Mouse (Mus musculus) lung, postnatal 0 days (tissue): ENCODE data around the gene Creb3l2. TPM values are rescaled to one million over a fixed set of nuclear protein-coding genes. Genes with fewer than 3 reads are reported as not detected.

Experiments
- ATAC-seq: fragments of 200-750 bp; cut with Nextera tagmentation; 2 replicates; pipeline ENCODE4 v1.8.0; 2017; ENCODE audit warnings: moderate library complexity
- DNase-seq: peaks from one replicate; pipeline ENCODE4 v3.0.0-alpha.2; 2016; ENCODE audit warnings: low spot score
- H3K27ac ChIP-seq: fragments of 300-500 bp; sonication (generic); 2 replicates; pipeline ENCODE4 v1.5.1; 2014; ENCODE audit warnings: antibody characterized with exemption, mild to moderate bottlenecking, low read length, mixed read lengths
- H3K27me3 ChIP-seq: fragments of 300-500 bp; sonication (generic); replicated peaks from 2 replicates; pipeline ENCODE4 v1.6.1; 2014; ENCODE audit warnings: low read length, mixed read lengths; ENCODE audit not compliant: insufficient read depth
- H3K36me3 ChIP-seq: fragments of 300-500 bp; sonication (generic); 2 replicates; pipeline ENCODE4 v1.6.1; 2014; ENCODE audit warnings: low read length, mixed read lengths; ENCODE audit not compliant: insufficient read depth
- H3K4me1 ChIP-seq: fragments of 300-500 bp; sonication (generic); 2 replicates; pipeline ENCODE4 v1.6.1; 2014; ENCODE audit warnings: antibody characterized with exemption, low read depth, low read length, mixed read lengths; ENCODE audit not compliant: insufficient read depth
- H3K4me2 ChIP-seq: fragments of 300-500 bp; sonication (generic); replicated peaks from 2 replicates; pipeline ENCODE4 v1.6.1; 2014; ENCODE audit warnings: low read depth, mild to moderate bottlenecking, low read length, moderate library complexity, mixed read lengths
- H3K4me3 ChIP-seq: fragments of 300-500 bp; sonication (generic); 2 replicates; pipeline ENCODE4 v1.5.1; 2014; ENCODE audit warnings: low read depth, low read length
- H3K9ac ChIP-seq: fragments of 300-500 bp; sonication (generic); replicated peaks from 2 replicates; pipeline ENCODE4 v1.6.1; 2014; ENCODE audit warnings: low read depth, mild to moderate bottlenecking
- H3K9me3 ChIP-seq: fragments of 300-500 bp; sonication (generic); 2 replicates; pipeline ENCODE4 v1.6.1; 2016; ENCODE audit warnings: low read length, mixed read lengths
- CTCF ChIP-seq: IDR thresholded peaks from 2 replicates; pipeline ENCODE4 v1.5.1; 2016; ENCODE audit warnings: antibody characterized with exemption, mild to moderate bottlenecking
- EP300 ChIP-seq: IDR thresholded peaks from 2 replicates; pipeline ENCODE4 v1.6.1; 2016; ENCODE audit warnings: antibody characterized with exemption, mild to moderate bottlenecking, control low read depth
- WGBS: fragments of 180-500 bp; shearing (Covaris S2); extraction: QIAGEN DNeasy Blood & Tissue Kit; methylation state at CpG from one replicate; pipeline ENCODE4 v1.1.7; 2014; 5-methylcytosine and 5-hydroxymethylcytosine counted together
- polyA plus RNA-seq: library from polyadenylated mRNA; unstranded; fragments of >200 nt; fragmentation: Nextera tagmentation; extraction: Ambion mirVana; gene quantifications from 2 replicates; pipeline ENCODE4 v1.2.1, GENCODE M21; 2015

Creb3l2 gene
- 23.6 and 23.8 TPM in 2 replicates for polyA plus RNA-seq

DNA sequence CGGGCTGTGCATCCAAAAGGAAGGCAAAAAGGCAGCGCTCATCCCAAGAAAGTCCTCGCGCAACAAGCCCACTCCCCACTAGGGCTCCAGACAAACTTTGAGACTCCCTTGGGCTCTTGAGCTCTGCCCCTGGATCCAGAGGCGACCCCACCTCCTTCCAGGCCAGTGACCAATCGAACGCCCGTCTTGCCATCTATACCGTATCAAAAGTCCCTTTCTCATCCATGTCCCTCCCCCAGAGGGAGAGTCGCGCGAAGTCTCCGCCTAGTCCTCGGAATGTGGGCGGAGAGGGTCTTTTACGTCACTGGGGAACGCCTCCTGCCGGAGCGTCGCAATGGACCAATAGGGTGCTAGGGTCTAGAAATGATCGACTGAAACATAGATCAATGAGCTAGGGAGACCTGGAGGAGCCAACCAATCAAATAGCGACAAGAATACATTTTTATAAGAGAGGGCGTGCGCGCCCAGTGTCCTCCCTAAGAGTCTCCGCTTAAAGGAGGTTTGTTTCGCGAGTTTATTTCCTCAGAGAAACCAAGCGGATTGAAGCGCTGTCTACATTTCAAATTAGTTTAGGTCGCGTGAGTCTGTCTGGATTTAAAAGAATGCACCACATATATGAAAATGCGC, at the start of gene Creb3l2:
TSS of gene Creb3l2 (minus strand) at position 106 of the 627 bp plus-strand sequence.
- H3K9ac ChIP-seq, result peak within 1 kb of the TSS; percentile 90
- no peaks in the 10 kb centered on the region for H3K36me3 ChIP-seq
- H3K27me3 ChIP-seq, result no peaks in the 10 kb centered on the region
- peak within 1 kb of the TSS; percentile 94 for H3K27ac ChIP-seq
- H3K9me3 ChIP-seq, result no peaks in the 10 kb centered on the region
- peak within 1 kb of the TSS; percentile 85 for H3K4me3 ChIP-seq
- H3K4me2 ChIP-seq, result peak within 1 kb of the TSS; percentile 65
- peak; percentile 45; the same call in 1 of the 2 replicates for TF ChIP-seq EP300
- TF ChIP-seq CTCF, result peak; percentile 33
- under 1% methylated on average over 33 of the region's 33 CpGs for WGBS
- ATAC-seq, result peak; percentile 97
- peaks cover 9% of the 10 kb centered on the region for H3K4me1 ChIP-seq
- DNase-seq, result peak; percentile 99

DNA sequence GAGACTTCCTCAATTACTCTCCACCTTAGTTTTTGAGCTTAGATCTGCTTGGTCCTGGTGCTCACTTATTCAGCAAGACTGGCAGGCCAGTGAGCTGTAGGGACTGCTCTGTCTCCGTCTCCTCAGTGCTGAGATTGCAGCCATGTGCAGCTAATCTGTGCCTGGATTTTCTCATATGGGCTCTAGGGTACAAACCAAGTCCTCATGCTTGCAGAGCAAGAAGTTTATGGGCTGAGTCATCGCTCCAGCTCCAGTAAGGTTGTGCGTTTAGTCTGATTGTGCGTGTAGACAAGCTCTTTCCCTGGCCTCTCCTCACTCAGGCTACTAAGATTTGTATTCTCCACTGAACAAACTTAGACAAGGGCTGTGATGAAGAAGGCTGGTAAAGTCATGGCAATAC, 44.6 kb upstream of the Creb3l2 start:
- Histone ChIP-seq H3K27me3 (no peaks in the 10 kb centered on the region), H3K9ac (no peak overlapping the region), H3K4me3 (no peak overlapping the region), H3K4me2 (no peak overlapping the region), H3K4me1 (no peaks in the 10 kb centered on the region), H3K36me3 (no peaks in the 10 kb centered on the region), H3K9me3 (no peaks in the 10 kb centered on the region), H3K27ac (no peak overlapping the region)
- WGBS, result 54% methylated on average over 4 of the region's 4 CpGs
- TF ChIP-seq EP300, result no peak
- TF ChIP-seq CTCF, result no peak
- ATAC-seq (no peak), DNase-seq (peak; percentile 39)

DNA sequence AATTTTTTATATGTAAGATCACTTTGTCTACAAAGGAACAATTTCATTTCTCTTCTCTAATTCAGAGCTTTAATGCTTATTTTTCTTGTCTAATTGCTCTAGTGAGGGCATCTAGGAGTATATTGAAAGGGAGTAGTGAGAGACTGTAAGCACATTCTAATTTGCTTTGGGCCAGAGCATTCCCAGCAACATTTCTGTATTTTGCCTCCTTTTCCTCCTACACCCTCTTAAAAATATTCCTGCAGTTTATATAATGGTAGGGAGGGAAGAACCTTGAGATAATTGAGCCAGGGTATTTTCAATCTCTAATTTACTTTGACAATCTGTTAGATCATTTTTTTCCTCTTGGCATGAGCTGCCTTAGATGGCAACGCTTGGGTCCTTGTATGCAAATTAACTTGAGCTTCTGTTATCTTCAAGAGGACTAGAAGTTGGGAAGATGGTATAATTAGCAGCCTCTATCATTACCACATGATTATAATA, 42.7 kb upstream of the Creb3l2 start:
- Histone ChIP-seq H3K9ac (no peak overlapping the region), H3K9me3 (no peaks in the 10 kb centered on the region), H3K27me3 (no peaks in the 10 kb centered on the region), H3K4me1 (no peaks in the 10 kb centered on the region), H3K27ac (no peak overlapping the region), H3K36me3 (no peaks in the 10 kb centered on the region), H3K4me3 (no peak overlapping the region), H3K4me2 (no peak overlapping the region)
- DNase-seq (no peak), ATAC-seq (no peak)
- TF ChIP-seq EP300, result no peak
- no peak for TF ChIP-seq CTCF
- 55% methylated on average over 1 of the region's 1 CpGs for WGBS

DNA sequence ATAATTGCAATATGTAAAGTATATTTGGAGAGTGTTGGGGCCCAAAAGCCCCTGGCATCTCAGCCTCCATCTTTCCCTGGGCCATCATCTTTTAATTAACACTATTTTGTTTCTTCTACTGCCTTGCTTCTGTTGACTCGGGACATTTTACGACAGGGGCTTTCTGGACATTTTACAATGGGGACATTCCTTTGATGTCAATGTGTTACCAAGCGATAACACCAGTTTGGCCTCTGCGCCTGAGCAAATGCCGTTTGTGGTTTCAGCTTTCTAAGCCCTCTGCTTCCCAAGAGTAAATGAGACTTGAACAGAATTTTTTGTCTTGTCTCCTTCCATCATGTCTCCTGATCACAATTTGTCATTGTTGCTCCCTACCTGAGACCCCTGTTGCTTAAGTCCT, 41.3 kb upstream of the Creb3l2 start:
- Histone ChIP-seq H3K9me3 (no peaks in the 10 kb centered on the region), H3K36me3 (no peaks in the 10 kb centered on the region), H3K9ac (no peak overlapping the region), H3K27ac (no peak overlapping the region), H3K27me3 (no peaks in the 10 kb centered on the region), H3K4me2 (no peak overlapping the region), H3K4me3 (no peak overlapping the region), H3K4me1 (no peaks in the 10 kb centered on the region)
- no peak for TF ChIP-seq EP300
- TF ChIP-seq CTCF, result no peak
- 41% methylated on average over 5 of the region's 5 CpGs for WGBS
- ATAC-seq, result no peak
- no peak for DNase-seq

DNA sequence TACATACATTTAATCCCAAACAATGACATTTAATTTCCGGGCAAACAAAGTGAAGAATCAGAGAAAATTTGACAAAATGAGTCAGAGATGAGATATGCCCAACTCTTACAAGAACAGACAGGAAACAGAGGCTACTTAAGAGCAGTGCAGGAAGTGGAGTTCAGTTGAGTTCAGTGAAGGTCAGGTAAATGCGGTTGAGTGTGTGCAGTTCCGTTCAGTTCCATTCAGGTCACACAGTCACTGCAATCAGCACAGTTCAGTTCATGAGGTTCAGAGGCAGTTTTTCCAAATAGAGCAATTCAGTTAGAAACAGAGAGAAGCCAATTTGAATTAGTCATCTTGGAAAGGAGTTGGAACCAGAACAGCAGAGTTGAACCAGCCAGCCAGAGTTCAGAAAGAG, 39.2 kb upstream of the Creb3l2 start:
- no peak for TF ChIP-seq CTCF
- no peak for TF ChIP-seq EP300
- 60% methylated on average over 3 of the region's 3 CpGs for WGBS
- Histone ChIP-seq H3K36me3 (no peaks in the 10 kb centered on the region), H3K9ac (no peak overlapping the region), H3K27ac (no peak overlapping the region), H3K4me2 (no peak overlapping the region), H3K4me1 (no peaks in the 10 kb centered on the region), H3K9me3 (no peaks in the 10 kb centered on the region), H3K4me3 (no peak overlapping the region), H3K27me3 (no peaks in the 10 kb centered on the region)
- no peak for ATAC-seq
- DNase-seq, result no peak

DNA sequence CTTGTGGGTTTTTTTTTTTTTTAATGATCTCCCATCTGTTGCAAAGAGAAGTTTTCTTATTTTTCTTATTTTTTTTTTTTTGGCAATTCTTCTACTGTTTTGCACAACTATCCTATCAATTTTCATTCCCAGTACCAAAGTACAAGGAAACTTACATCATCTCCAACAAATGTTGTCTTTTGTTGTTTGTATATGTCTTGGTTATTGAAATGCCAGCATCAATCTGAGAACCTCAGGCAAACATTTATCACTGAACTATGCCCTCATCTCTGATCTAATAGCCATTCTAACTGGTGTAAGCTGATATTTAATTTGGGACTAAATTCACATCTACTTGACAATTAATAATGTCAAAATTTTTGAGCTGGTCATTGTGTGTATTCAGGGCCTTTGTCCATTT, 38.1 kb upstream of the Creb3l2 start:
- Histone ChIP-seq H3K4me1 (no peaks in the 10 kb centered on the region), H3K4me3 (no peak overlapping the region), H3K9me3 (no peaks in the 10 kb centered on the region), H3K9ac (no peak overlapping the region), H3K27ac (no peak overlapping the region), H3K4me2 (no peak overlapping the region), H3K36me3 (no peaks in the 10 kb centered on the region), H3K27me3 (no peaks in the 10 kb centered on the region)
- TF ChIP-seq CTCF (no peak), EP300 (no peak)
- ATAC-seq, result no peak
- DNase-seq, result no peak

DNA sequence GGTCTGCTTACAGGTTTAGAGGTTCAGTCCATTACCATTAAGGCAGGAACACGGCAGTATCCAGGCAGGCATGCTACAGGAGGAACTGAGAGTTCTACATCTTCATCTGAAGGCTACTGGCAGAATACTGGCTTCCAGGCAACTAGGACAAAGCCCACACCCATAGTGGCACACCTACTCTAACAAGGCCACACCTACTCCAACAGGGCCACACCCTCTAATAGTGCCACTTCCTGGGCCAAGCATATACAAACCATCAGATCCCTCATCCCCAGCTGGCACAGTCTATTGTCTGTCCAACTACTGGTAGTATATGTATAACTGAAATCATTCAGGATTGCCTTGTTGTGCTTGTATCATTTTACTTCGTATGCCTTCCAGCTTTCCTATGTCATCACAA, 36.5 kb upstream of the Creb3l2 start:
- Histone ChIP-seq H3K9me3 (no peaks in the 10 kb centered on the region), H3K9ac (no peak overlapping the region)
- 87% methylated on average over 2 of the region's 2 CpGs for WGBS

More for the DNA sequence above, 36.5 kb upstream of the Creb3l2 start:
- ATAC-seq (no peak), DNase-seq (no peak)
- H3K4me1 ChIP-seq, result no peaks in the 10 kb centered on the region
- no peak overlapping the region for H3K27ac ChIP-seq
- H3K36me3 ChIP-seq, result no peaks in the 10 kb centered on the region
- no peak for TF ChIP-seq CTCF
- no peak for TF ChIP-seq EP300
- no peaks in the 10 kb centered on the region for H3K27me3 ChIP-seq
- no peak overlapping the region for H3K4me3 ChIP-seq
- no peak overlapping the region for H3K4me2 ChIP-seq
